In genomic region chr6:99575633-99576032, GRCm38 (mm10) we compare ENCODE assay signal across 22 mouse cellular contexts.
"Had no signal": no experiment of that assay in that cellular context is flagged by ENCODE, and none has a peak within 500 bp of the region (broad histone marks: within the 10 kb centered on the region; RNA-seq: fewer than 3 reads in every experiment).

No protein-coding gene starts in this region.

- H3K4me2 ChIP-seq: limb, embryonic 12.5 days; limb, embryonic 15.5 days; liver, embryonic 11.5 days; midbrain, embryonic 12.5 days; midbrain, embryonic 15.5 days; neural tube, embryonic 12.5 days; neural tube, embryonic 15.5 days had no signal

- H3K4me3 ChIP-seq: layer of hippocampus, adult 2 months; limb, embryonic 12.5 days; limb, embryonic 15.5 days; midbrain, embryonic 12.5 days; midbrain, embryonic 15.5 days; neural tube, embryonic 12.5 days; neural tube, embryonic 15.5 days had no signal

- H3K27ac ChIP-seq: kidney, postnatal 0 days; layer of hippocampus, adult 2 months; limb, embryonic 12.5 days; limb, embryonic 15.5 days; liver, embryonic 14.5 days; macrophage; midbrain, embryonic 12.5 days; midbrain, embryonic 15.5 days; neural tube, embryonic 12.5 days; neural tube, embryonic 15.5 days; stomach, postnatal 0 days had no signal

- H3K27me3 ChIP-seq: limb, embryonic 12.5 days; limb, embryonic 15.5 days; midbrain, embryonic 12.5 days; midbrain, embryonic 15.5 days; neural tube, embryonic 12.5 days; neural tube, embryonic 15.5 days had no signal

- ATAC-seq: inflammation-experienced regulatory T-cells, adult 6 months; intestine, embryonic 16.5 days; liver, postnatal 0 days; midbrain, embryonic 15.5 days had no signal

- H3K36me3 ChIP-seq: limb, embryonic 12.5 days; limb, embryonic 15.5 days; midbrain, embryonic 12.5 days; midbrain, embryonic 15.5 days; neural tube, embryonic 12.5 days; neural tube, embryonic 15.5 days had no signal

- DNase-seq: kidney, adult 18-20 months; kidney, postnatal 25 days; layer of hippocampus, adult 9-11 months; liver, postnatal 0 days; lung, postnatal 10 days; thymus, adult 2 months; thymus, postnatal 14 days; thymus, postnatal 4 days had no signal

- H3K9ac ChIP-seq: limb, embryonic 12.5 days; limb, embryonic 15.5 days; liver, embryonic 14.5 days; liver, postnatal 0 days; midbrain, embryonic 12.5 days; midbrain, embryonic 15.5 days; neural tube, embryonic 12.5 days; neural tube, embryonic 15.5 days had no signal

- H3K9me3 ChIP-seq: limb, embryonic 15.5 days; midbrain, embryonic 12.5 days; midbrain, embryonic 15.5 days; neural tube, embryonic 12.5 days; neural tube, embryonic 15.5 days had no signal

- H3K4me1 ChIP-seq: limb, embryonic 12.5 days; limb, embryonic 15.5 days; midbrain, embryonic 12.5 days; midbrain, embryonic 15.5 days; neural tube, embryonic 12.5 days; neural tube, embryonic 15.5 days had no signal
